Mouse (Mus musculus): ENCODE measurements around the gene Kpnb1.
"Not testable (repeated sequence)": the region's sequence is repeated elsewhere in the genome, so short reads cannot be mapped to it uniquely, and the experiment has no call there.

The Kpnb1 gene

GRCm38 (mm10) chr11:97187764-97188642, at the start of gene Kpnb1:
Gene Kpnb1, minus strand, starts transcription at chr11:97187881.
- DNase-seq, result peak; percentile 99

GRCm38 (mm10) chr11:97232436-97232835, 44.8 kb upstream of the Kpnb1 start:
- DNase-seq, result no peak

GRCm38 (mm10) chr11:97229396-97229795, 41.7 kb upstream of the Kpnb1 start:
- DNase-seq, result no peak

GRCm38 (mm10) chr11:97228985-97229384, 41.3 kb upstream of the Kpnb1 start:
- no peak for DNase-seq

- DNase-seq, result no peak
Observed at GRCm38 (mm10) chr11:97226131-97226530, 38.5 kb upstream of the Kpnb1 start.

GRCm38 (mm10) chr11:97223485-97223884, 35.8 kb upstream of the Kpnb1 start:
- no peak for DNase-seq

- DNase-seq, result no peak
Observed at GRCm38 (mm10) chr11:97221611-97222010, 33.9 kb upstream of the Kpnb1 start.

- no peak for DNase-seq
Observed at GRCm38 (mm10) chr11:97220211-97220610, 32.5 kb upstream of the Kpnb1 start.

- DNase-seq, result no peak
Observed at GRCm38 (mm10) chr11:97214411-97214810, 26.7 kb upstream of the Kpnb1 start.

GRCm38 (mm10) chr11:97210728-97211400, 23.2 kb upstream of the Kpnb1 start:
- DNase-seq, result no peak

GRCm38 (mm10) chr11:97207011-97207422, 19.3 kb upstream of the Kpnb1 start:
- DNase-seq, result no peak

GRCm38 (mm10) chr11:97199519-97199918, 11.8 kb upstream of the Kpnb1 start:
- DNase-seq, result no peak

- peak; percentile 76 for DNase-seq
Observed at GRCm38 (mm10) chr11:97198601-97199000, 10.9 kb upstream of the Kpnb1 start.

- DNase-seq, result no peak
Observed at GRCm38 (mm10) chr11:97197021-97197420, 9.3 kb upstream of the Kpnb1 start.

GRCm38 (mm10) chr11:97196541-97196940, 8.9 kb upstream of the Kpnb1 start:
- no peak for DNase-seq

- no peak for DNase-seq
Observed at GRCm38 (mm10) chr11:97192621-97192951, 4.9 kb upstream of the Kpnb1 start.

GRCm38 (mm10) chr11:97191915-97192620, 4.4 kb upstream of the Kpnb1 start:
- no peak for DNase-seq

- DNase-seq, result no peak
Observed at GRCm38 (mm10) chr11:97190992-97191391, 3.3 kb upstream of the Kpnb1 start.

GRCm38 (mm10) chr11:97189645-97190044, 2.0 kb upstream of the Kpnb1 start:
- not testable (repeated sequence) for DNase-seq

- DNase-seq, result no peak
Observed at GRCm38 (mm10) chr11:97189231-97189630, 1.6 kb upstream of the Kpnb1 start.

- no peak for DNase-seq
Observed at GRCm38 (mm10) chr11:97188643-97188955, 918 bp upstream of the Kpnb1 start.

GRCm38 (mm10) chr11:97186947-97187763, 526 bp downstream of the Kpnb1 start:
- peak; percentile 99 for DNase-seq
